Mouse (Mus musculus): Measurements from ENCODE around the gene Sdsl. TPM values are rescaled to one million over a fixed set of nuclear protein-coding genes. Genes with fewer than 3 reads are reported as not detected.

Sdsl gene
- polyA plus RNA-seq, 1 experiment from 2014 or later = 3.2 TPM

- DNase-seq (ENCODE audit: low spot score) (no peak), ATAC-seq (no peak)
- H3K4me1 ChIP-seq (ENCODE audit: control insufficient read depth, insufficient read depth, low read length) = peaks cover 6% of the 10 kb centered on the region; the same call in 1 of the 2 replicates
- H3K9me3 ChIP-seq (replicated peaks; ENCODE audit: control insufficient read depth, low read length) = no peaks in the 10 kb centered on the region
- WGBS = 88% methylated on average over 8 of the region's 8 CpGs
- no peak overlapping the region for H3K27ac ChIP-seq (ENCODE audit: low read depth, low read length)
- peaks cover 35% of the 10 kb centered on the region for H3K36me3 ChIP-seq (ENCODE audit: control insufficient read depth, insufficient read depth, low read length)
- no peak overlapping the region for H3K9ac ChIP-seq (ENCODE audit: low read length)
- no peak overlapping the region for H3K4me2 ChIP-seq (ENCODE audit: low read length)
- H3K27me3 ChIP-seq (replicated peaks; ENCODE audit: control insufficient read depth, insufficient read depth, low read length) = no peaks in the 10 kb centered on the region
- no peak overlapping the region for H3K4me3 ChIP-seq (ENCODE audit: low read depth, low read length)
Observed at GRCm38 (mm10) chr5:120487844-120488243, 15.2 kb upstream of the Sdsl start.

- no peak overlapping the region for H3K27ac ChIP-seq (ENCODE audit: low read depth, low read length)
- no peak overlapping the region for H3K9ac ChIP-seq (ENCODE audit: low read length)
- WGBS = 87% methylated on average over 19 of the region's 19 CpGs
- H3K36me3 ChIP-seq (ENCODE audit: control insufficient read depth, insufficient read depth, low read length) = peaks cover 30% of the 10 kb centered on the region
- H3K9me3 ChIP-seq (replicated peaks; ENCODE audit: control insufficient read depth, low read length) = no peaks in the 10 kb centered on the region
- ATAC-seq (no peak), DNase-seq (ENCODE audit: low spot score) (no peak)
- no peaks in the 10 kb centered on the region for H3K4me1 ChIP-seq (ENCODE audit: control insufficient read depth, insufficient read depth, low read length)
- no peak overlapping the region for H3K4me3 ChIP-seq (ENCODE audit: low read depth, low read length)
- no peak overlapping the region for H3K4me2 ChIP-seq (ENCODE audit: low read length)
- no peaks in the 10 kb centered on the region for H3K27me3 ChIP-seq (replicated peaks; ENCODE audit: control insufficient read depth, insufficient read depth, low read length)
Observed at GRCm38 (mm10) chr5:120483399-120483798, 10.8 kb upstream of the Sdsl start.

- Histone ChIP-seq H3K4me3 (ENCODE audit: low read depth, low read length) (no peak overlapping the region), H3K27ac (ENCODE audit: low read depth, low read length) (no peak overlapping the region), H3K36me3 (ENCODE audit: control insufficient read depth, insufficient read depth, low read length) (peaks cover 17% of the 10 kb centered on the region), H3K4me2 (ENCODE audit: low read length) (no peak overlapping the region), H3K9ac (ENCODE audit: low read length) (no peak overlapping the region), H3K27me3 (replicated peaks; ENCODE audit: control insufficient read depth, insufficient read depth, low read length) (no peaks in the 10 kb centered on the region), H3K4me1 (ENCODE audit: control insufficient read depth, insufficient read depth, low read length) (no peaks in the 10 kb centered on the region), H3K9me3 (replicated peaks; ENCODE audit: control insufficient read depth, low read length) (no peaks in the 10 kb centered on the region)
- ATAC-seq (no peak), DNase-seq (ENCODE audit: low spot score) (no peak)
- 71% methylated on average over 9 of the region's 9 CpGs for WGBS
Observed at GRCm38 (mm10) chr5:120481205-120481604, 8.6 kb upstream of the Sdsl start.

- 69% methylated on average over 4 of the region's 4 CpGs for WGBS
- no peaks in the 10 kb centered on the region for H3K9me3 ChIP-seq (replicated peaks; ENCODE audit: control insufficient read depth, low read length)
- H3K36me3 ChIP-seq (ENCODE audit: control insufficient read depth, insufficient read depth, low read length) = 0 out of 2 replicates have a peak, but pooled peaks cover 2% of the 10 kb centered on the region
- H3K4me1 ChIP-seq (ENCODE audit: control insufficient read depth, insufficient read depth, low read length) = no peaks in the 10 kb centered on the region
- no peak for ATAC-seq
- no peak overlapping the region for H3K27ac ChIP-seq (ENCODE audit: low read depth, low read length)
- H3K4me3 ChIP-seq (ENCODE audit: low read depth, low read length) = no peak overlapping the region
- H3K4me2 ChIP-seq (ENCODE audit: low read length) = no peak overlapping the region
- DNase-seq (ENCODE audit: low spot score) = no peak
- H3K27me3 ChIP-seq (replicated peaks; ENCODE audit: control insufficient read depth, insufficient read depth, low read length) = no peaks in the 10 kb centered on the region
- H3K9ac ChIP-seq (ENCODE audit: low read length) = no peak overlapping the region
Observed at GRCm38 (mm10) chr5:120479538-120479937, 6.9 kb upstream of the Sdsl start.

- ATAC-seq (no peak), DNase-seq (ENCODE audit: low spot score) (no peak)
- H3K4me3 ChIP-seq (ENCODE audit: low read depth, low read length) = no peak overlapping the region
- no peaks in the 10 kb centered on the region for H3K36me3 ChIP-seq (ENCODE audit: control insufficient read depth, insufficient read depth, low read length)
- WGBS = 91% methylated on average over 5 of the region's 5 CpGs
- H3K27ac ChIP-seq (ENCODE audit: low read depth, low read length) = no peak overlapping the region
- no peaks in the 10 kb centered on the region for H3K4me1 ChIP-seq (ENCODE audit: control insufficient read depth, insufficient read depth, low read length)
- no peak overlapping the region for H3K9ac ChIP-seq (ENCODE audit: low read length)
- H3K4me2 ChIP-seq (ENCODE audit: low read length) = no peak overlapping the region
- no peaks in the 10 kb centered on the region for H3K9me3 ChIP-seq (replicated peaks; ENCODE audit: control insufficient read depth, low read length)
- H3K27me3 ChIP-seq (replicated peaks; ENCODE audit: control insufficient read depth, insufficient read depth, low read length) = no peaks in the 10 kb centered on the region
Observed at GRCm38 (mm10) chr5:120477993-120478392, 5.4 kb upstream of the Sdsl start.

GRCm38 (mm10) chr5:120476296-120476695, 3.7 kb upstream of the Sdsl start, which contains the start of gene Sds:
Gene Sds (plus strand): TSS chr5:120476526.
- H3K4me2 ChIP-seq (ENCODE audit: low read length) = no peak within 1 kb of the TSS
- no peaks in the 10 kb centered on the region for H3K36me3 ChIP-seq (ENCODE audit: control insufficient read depth, insufficient read depth, low read length)
- no peak within 1 kb of the TSS for H3K9ac ChIP-seq (ENCODE audit: low read length)
- no peak within 1 kb of the TSS for H3K27ac ChIP-seq (ENCODE audit: low read depth, low read length)
- 16% methylated on average over 13 of the region's 13 CpGs for WGBS
- no peak within 1 kb of the TSS for H3K4me3 ChIP-seq (ENCODE audit: low read depth, low read length)
- no peaks in the 10 kb centered on the region for H3K9me3 ChIP-seq (replicated peaks; ENCODE audit: control insufficient read depth, low read length)
- no peaks in the 10 kb centered on the region for H3K27me3 ChIP-seq (replicated peaks; ENCODE audit: control insufficient read depth, insufficient read depth, low read length)
- ATAC-seq (no peak), DNase-seq (ENCODE audit: low spot score) (no peak)
- no peaks in the 10 kb centered on the region for H3K4me1 ChIP-seq (ENCODE audit: control insufficient read depth, insufficient read depth, low read length)

- ATAC-seq (no peak), DNase-seq (ENCODE audit: low spot score) (no peak)
- Histone ChIP-seq H3K4me1 (ENCODE audit: control insufficient read depth, insufficient read depth, low read length) (no peaks in the 10 kb centered on the region), H3K4me3 (ENCODE audit: low read depth, low read length) (no peak overlapping the region), H3K27me3 (replicated peaks; ENCODE audit: control insufficient read depth, insufficient read depth, low read length) (no peaks in the 10 kb centered on the region), H3K36me3 (ENCODE audit: control insufficient read depth, insufficient read depth, low read length) (no peaks in the 10 kb centered on the region), H3K9ac (ENCODE audit: low read length) (no peak overlapping the region), H3K4me2 (ENCODE audit: low read length) (no peak overlapping the region), H3K9me3 (replicated peaks; ENCODE audit: control insufficient read depth, low read length) (no peaks in the 10 kb centered on the region), H3K27ac (ENCODE audit: low read depth, low read length) (no peak overlapping the region)
- WGBS = 38% methylated on average over 8 of the region's 8 CpGs
Observed at GRCm38 (mm10) chr5:120475861-120476260, 3.3 kb upstream of the Sdsl start.

- Histone ChIP-seq H3K4me1 (ENCODE audit: control insufficient read depth, insufficient read depth, low read length) (no peaks in the 10 kb centered on the region), H3K27me3 (replicated peaks; ENCODE audit: control insufficient read depth, insufficient read depth, low read length) (no peaks in the 10 kb centered on the region), H3K9ac (ENCODE audit: low read length) (no peak overlapping the region), H3K4me3 (ENCODE audit: low read depth, low read length) (no peak overlapping the region), H3K27ac (ENCODE audit: low read depth, low read length) (no peak overlapping the region), H3K36me3 (ENCODE audit: control insufficient read depth, insufficient read depth, low read length) (no peaks in the 10 kb centered on the region), H3K4me2 (ENCODE audit: low read length) (no peak overlapping the region), H3K9me3 (replicated peaks; ENCODE audit: control insufficient read depth, low read length) (no peaks in the 10 kb centered on the region)
- no peak for DNase-seq (ENCODE audit: low spot score)
- no peak for ATAC-seq
- WGBS = 96% methylated on average over 2 of the region's 2 CpGs
Observed at GRCm38 (mm10) chr5:120473361-120473760, 751 bp upstream of the Sdsl start.

GRCm38 (mm10) chr5:120471538-120471937, 1.1 kb downstream of the Sdsl start:
- WGBS = 56% methylated on average over 4 of the region's 4 CpGs
- Histone ChIP-seq H3K36me3 (ENCODE audit: control insufficient read depth, insufficient read depth, low read length) (no peaks in the 10 kb centered on the region), H3K9ac (ENCODE audit: low read length) (no peak overlapping the region), H3K27me3 (replicated peaks; ENCODE audit: control insufficient read depth, insufficient read depth, low read length) (no peaks in the 10 kb centered on the region), H3K4me1 (ENCODE audit: control insufficient read depth, insufficient read depth, low read length) (no peaks in the 10 kb centered on the region), H3K9me3 (replicated peaks; ENCODE audit: control insufficient read depth, low read length) (no peaks in the 10 kb centered on the region), H3K27ac (ENCODE audit: low read depth, low read length) (no peak overlapping the region), H3K4me3 (ENCODE audit: low read depth, low read length) (no peak overlapping the region), H3K4me2 (ENCODE audit: low read length) (no peak overlapping the region)
- no peak for ATAC-seq
- no peak for DNase-seq (ENCODE audit: low spot score)
